In genomic region chr6:134297884-134298619, GRCm38 (mm10) we compare ENCODE assay signal across 12 mouse cellular contexts.
A peak's percentile ranks its signal among the peaks of the same experiment; 100 is the strongest.
DNase-seq lines count a peak whose midpoint lies in the region; ATAC-seq and TF ChIP-seq lines count a peak whose summit lies in the region.
"Had no signal": no experiment of that assay in that cellular context is flagged by ENCODE, and none has a peak within 500 bp of the region (broad histone marks: within the 10 kb centered on the region; RNA-seq: fewer than 3 reads in every experiment).

No protein-coding gene starts in this region.

- H3K4me1 ChIP-seq in liver, adult 2 months (ENCODE audit: control insufficient read depth, insufficient read depth, low read length): no peaks in the 10 kb centered on the region
- H3K4me1 ChIP-seq in CH12.LX (ENCODE audit: control insufficient read depth in 1 of 2, insufficient read depth in 2 of 2): peaks cover 4 to 15% of the 10 kb centered on the region in 2 experiments; a peak in 3 of 4 replicates
- no peaks in the 10 kb centered on the region for H3K4me1 ChIP-seq in bone marrow, adult 2 months (ENCODE audit: control insufficient read depth, insufficient read depth, low read length)
- H3K4me1 ChIP-seq in hindbrain, embryonic 12.5 days: no peaks in the 10 kb centered on the region

- H3K4me3 ChIP-seq in liver, adult 2 months (ENCODE audit: insufficient read depth, low read depth, low read length): no peak overlapping the region
- no peak overlapping the region for H3K4me3 ChIP-seq in CH12.LX (replicated peaks in 1 of 3; ENCODE audit: low read depth in 2 of 3, low read length in 2 of 3, poor library complexity in 1 of 3)
- H3K4me3 ChIP-seq in bone marrow, adult 2 months (replicated peaks; ENCODE audit: control insufficient read depth, low read depth, low read length): no peak overlapping the region
- H3K4me3 ChIP-seq in hindbrain, embryonic 12.5 days: no peak overlapping the region
- H3K4me3 ChIP-seq: embryonic facial prominence, embryonic 13.5 days; hindbrain, embryonic 13.5 days; megakaryocyte, embryonic 14.5 days had no signal

- no peaks in the 10 kb centered on the region for H3K27me3 ChIP-seq in liver, adult 2 months (ENCODE audit: control insufficient read depth, insufficient read depth, low read length)
- no peaks in the 10 kb centered on the region for H3K27me3 ChIP-seq in CH12.LX (replicated peaks)
- H3K27me3 ChIP-seq in hindbrain, embryonic 12.5 days: no peaks in the 10 kb centered on the region
- H3K27me3 ChIP-seq: embryonic facial prominence, embryonic 13.5 days; hindbrain, embryonic 13.5 days had no signal

- in situ Hi-C loops in CH12.LX (cut with MboI; ENCODE audit: low pct_ligation_motif_present, low pct_unique_long_range_greater_than_20kb, low sequenced_read_pairs): no loop called here

- no peak overlapping the region for H3K9ac ChIP-seq in liver, adult 2 months (ENCODE audit: low read depth, low read length)
- no peak overlapping the region for H3K9ac ChIP-seq in CH12.LX (ENCODE audit: insufficient read depth, low read depth)
- H3K9ac ChIP-seq in hindbrain, embryonic 12.5 days: no peak overlapping the region
- H3K9ac ChIP-seq: embryonic facial prominence, embryonic 13.5 days; hindbrain, embryonic 13.5 days had no signal

- no peak for TF ChIP-seq EP300 in CH12.LX (IDR thresholded peaks at IDR 0.05; ENCODE audit: low read length)

- H3K79me2 ChIP-seq in liver, adult 2 months (ENCODE audit: control insufficient read depth, insufficient read depth, low read length): no peaks in the 10 kb centered on the region
- no peaks in the 10 kb centered on the region for H3K79me2 ChIP-seq in CH12.LX (replicated peaks; ENCODE audit: control insufficient read depth, extremely low read depth, insufficient read depth, poor library complexity, severe bottlenecking)

- no peaks in the 10 kb centered on the region for H3K9me3 ChIP-seq in CH12.LX (replicated peaks; ENCODE audit: low read length)
- no peaks in the 10 kb centered on the region for H3K9me3 ChIP-seq in hindbrain, embryonic 12.5 days (replicated peaks)
- H3K9me3 ChIP-seq: embryonic facial prominence, embryonic 13.5 days; hindbrain, embryonic 13.5 days had no signal

- dilution Hi-C loops in CH12.LX (cut with MboI; ENCODE audit: extremely low pct_ligation_motif_present, extremely low pct_unique_long_range_greater_than_20kb, low sequenced_read_pairs): no loop called here

- DNase-seq in liver, adult 2 months (ENCODE audit: extremely low read depth, low read depth, low spot score): peak; percentile 14
- no peak for DNase-seq in liver
- no peak for DNase-seq in CH12.LX (ENCODE audit: extremely low read depth)
- peak; percentile 30 for DNase-seq in MEL-GATA-1-ER (ENCODE audit: extremely low read depth, low read depth)
- no peak for DNase-seq in cerebellum, postnatal 4 days (ENCODE audit: low spot score in 2 of 2)
- DNase-seq: left cerebral cortex, postnatal 4 days; retina, postnatal 1 day had no signal

- no peaks in the 10 kb centered on the region for H3K36me3 ChIP-seq in liver, adult 2 months (ENCODE audit: control insufficient read depth, insufficient read depth, low read length)
- H3K36me3 ChIP-seq in CH12.LX (replicated peaks in 1 of 2; ENCODE audit: control insufficient read depth in 1 of 2, insufficient read depth in 1 of 2, low read length in 1 of 2): no peaks in the 10 kb centered on the region
- no peaks in the 10 kb centered on the region for H3K36me3 ChIP-seq in hindbrain, embryonic 12.5 days
- H3K36me3 ChIP-seq: embryonic facial prominence, embryonic 13.5 days; hindbrain, embryonic 13.5 days had no signal

- no peak for TF ChIP-seq POLR2A in liver, adult 2 months (IDR thresholded peaks at IDR 0.05; ENCODE audit: extremely low read depth, insufficient read depth, low read length)
- TF ChIP-seq POLR2A in CH12.LX (IDR thresholded peaks at IDR 0.05; ENCODE audit: low read depth, low read length): no peak
- no peak for TF ChIP-seq POLR2A in bone marrow, adult 2 months (IDR thresholded peaks at IDR 0.05; ENCODE audit: borderline replicate concordance, control insufficient read depth, low read depth, low read length)

- 82% methylated on average over 13 of the region's 13 CpGs for WGBS in liver, adult 2 months
- 75% methylated on average over 13 of the region's 13 CpGs for WGBS in bone marrow, adult 2 months
- WGBS in hindbrain, embryonic 12.5 days: 85% methylated on average over 13 of the region's 13 CpGs

- H3K27ac ChIP-seq in liver, adult 2 months (replicated peaks; ENCODE audit: insufficient read depth, low read depth, low read length): no peak overlapping the region
- H3K27ac ChIP-seq in CH12.LX (ENCODE audit: insufficient read depth, low read depth): no peak overlapping the region
- no peak overlapping the region for H3K27ac ChIP-seq in bone marrow, adult 2 months (ENCODE audit: control insufficient read depth, insufficient read depth, low read depth, low read length, poor library complexity)
- H3K27ac ChIP-seq in hindbrain, embryonic 12.5 days: no peak overlapping the region
- H3K27ac ChIP-seq: embryonic facial prominence, embryonic 13.5 days; hindbrain, embryonic 13.5 days had no signal

- H3K4me2 ChIP-seq in CH12.LX (ENCODE audit: insufficient read depth, low read depth, poor library complexity, severe bottlenecking): no peak overlapping the region
- no peak overlapping the region for H3K4me2 ChIP-seq in hindbrain, embryonic 12.5 days (replicated peaks)
- H3K4me2 ChIP-seq: embryonic facial prominence, embryonic 13.5 days; hindbrain, embryonic 13.5 days had no signal

- TF ChIP-seq RAD21 in CH12.LX (IDR thresholded peaks at IDR 0.05; ENCODE audit: low read depth, low read length): peak; percentile 45

- ATAC-seq in hindbrain, embryonic 12.5 days (ENCODE audit: low FRiP score): no peak

- peak; percentile 57 for TF ChIP-seq CTCF in liver, adult 2 months (IDR thresholded peaks at IDR 0.05; ENCODE audit: low read depth, low read length)
- peak in 1 of 2 experiments; percentile 54; a peak in 2 of 4 replicates for TF ChIP-seq CTCF in CH12.LX (conservative IDR thresholded peaks at IDR 0.05 in 1 of 2, IDR thresholded peaks at IDR 0.05 in 1 of 2; ENCODE audit: low read depth in 2 of 2, low read length in 2 of 2)
- peak; percentile 24; the same call in 1 of the 2 replicates for TF ChIP-seq CTCF in bone marrow, adult 2 months (IDR thresholded peaks at IDR 0.05; ENCODE audit: control insufficient read depth, insufficient read depth, low read length)

TF ChIP-seq in CH12.LX, 34 proteins besides CTCF, POLR2A, EP300 and RAD21:
- TF ChIP-seq ETS1 (conservative IDR thresholded peaks at IDR 0.05; ENCODE audit: low read depth, low read length) (no peak), SMC3 (IDR thresholded peaks at IDR 0.05; ENCODE audit: low read depth, low read length) (peak; percentile 69), MAZ (IDR thresholded peaks at IDR 0.05; ENCODE audit: low read depth, low read length) (no peak)

Comparison
In these comparisons a context has a peak if more than half of its experiments do, and no peak if none do; other contexts are left out.
1. DNase-seq: peak in liver, adult 2 months (single experiment) and MEL-GATA-1-ER (single experiment); none in liver (single experiment), CH12.LX (single experiment) and cerebellum, postnatal 4 days (0 of 2).